Mouse (Mus musculus): ENCODE results near the gene Stard8.
"Not testable (repeated sequence)": the region's sequence is repeated elsewhere in the genome, so short reads cannot be mapped to it uniquely, and the experiment has no call there.

Gene Stard8

GRCm38 (mm10) chrX:99046360-99047055 is 43.5 kb downstream of the Stard8 start:
- peak; percentile 66 for DNase-seq (ENCODE audit: extremely low read depth, low read depth)

DNA sequence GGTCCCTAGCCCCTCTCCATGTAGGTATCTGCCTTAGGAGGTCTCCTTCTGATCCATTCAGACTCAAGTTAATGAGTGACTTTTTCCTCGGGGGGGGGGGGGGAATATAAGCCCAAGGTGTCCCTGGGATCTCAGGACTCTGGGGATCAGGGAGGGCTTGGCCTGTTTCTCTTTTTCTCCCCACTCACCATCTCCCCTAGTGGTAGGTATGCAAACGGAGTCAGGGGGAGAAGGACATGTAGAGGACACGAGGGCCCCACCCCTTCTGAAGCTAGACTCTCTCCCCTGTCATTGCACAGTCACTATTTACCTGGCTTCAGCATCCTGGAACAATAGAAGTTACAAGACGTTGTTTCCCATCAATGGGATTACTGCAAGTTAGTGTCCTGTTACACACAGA is 45.1 kb downstream of the Stard8 start:
- DNase-seq (ENCODE audit: extremely low read depth, low read depth), result no peak

DNA sequence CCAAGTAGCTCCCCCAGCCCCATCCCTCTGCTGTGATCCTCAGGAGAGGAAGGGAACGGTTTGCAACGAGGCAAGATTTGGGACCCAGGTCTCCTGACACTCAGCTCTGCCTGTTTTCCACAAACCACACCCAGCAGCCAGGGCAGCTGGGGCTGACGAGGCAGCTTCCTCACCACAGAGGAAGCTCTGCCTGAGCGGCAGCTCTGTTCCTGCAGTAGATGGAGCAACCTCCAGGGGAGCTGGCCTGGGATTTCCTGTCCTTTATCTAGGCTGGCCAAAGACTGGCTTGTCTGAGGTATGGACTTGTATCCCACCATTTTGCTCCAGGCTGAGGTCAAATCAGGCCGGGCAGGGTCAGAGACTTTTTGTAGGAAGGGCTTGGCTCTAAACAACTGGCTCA is 46.2 kb downstream of the Stard8 start:
- peak; percentile 60 for DNase-seq (ENCODE audit: extremely low read depth, low read depth)

- DNase-seq (ENCODE audit: extremely low read depth, low read depth), result no peak
These were observed 47.9 kb downstream of the Stard8 start for GRCm38 (mm10) chrX:99050736-99051481.

- DNase-seq (ENCODE audit: extremely low read depth, low read depth), result no peak
These were observed 49.2 kb downstream of the Stard8 start for GRCm38 (mm10) chrX:99052255-99052654.

GRCm38 (mm10) chrX:99054512-99054911 is 51.5 kb downstream of the Stard8 start:
- no peak for DNase-seq (ENCODE audit: extremely low read depth, low read depth)

DNA sequence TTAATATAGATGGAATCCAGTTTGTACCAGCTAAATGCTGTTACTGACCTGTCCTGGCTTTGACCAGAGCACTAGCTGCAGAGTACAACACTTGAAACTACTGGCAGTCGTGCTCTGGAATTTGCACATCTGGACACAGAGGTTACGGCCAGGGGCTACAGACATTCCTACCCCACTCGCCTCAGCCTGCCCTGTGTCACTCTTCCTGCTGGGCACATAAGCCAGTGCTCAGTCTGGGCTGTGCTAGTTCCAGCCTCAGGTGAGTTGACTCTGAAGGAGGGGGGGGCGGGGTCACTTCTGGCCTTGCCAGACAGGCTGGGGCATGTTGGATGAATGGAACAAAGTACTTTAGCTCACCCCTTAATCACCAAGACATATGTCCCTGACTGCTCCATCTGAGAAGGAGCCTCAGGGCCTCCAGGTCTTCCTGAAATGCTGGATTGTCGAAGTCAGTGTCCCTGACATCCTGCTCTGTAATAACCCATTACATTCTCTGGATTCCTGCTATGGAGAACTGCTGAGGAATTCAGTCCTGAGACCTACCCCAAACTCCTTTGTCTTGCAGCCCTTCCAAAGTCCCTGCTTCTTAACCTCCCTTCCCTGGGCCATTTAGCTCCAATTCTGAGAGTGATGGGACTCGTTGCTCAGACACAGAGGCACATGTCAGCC is 54.9 kb downstream of the Stard8 start:
- DNase-seq (ENCODE audit: extremely low read depth, low read depth), result no peak

DNA sequence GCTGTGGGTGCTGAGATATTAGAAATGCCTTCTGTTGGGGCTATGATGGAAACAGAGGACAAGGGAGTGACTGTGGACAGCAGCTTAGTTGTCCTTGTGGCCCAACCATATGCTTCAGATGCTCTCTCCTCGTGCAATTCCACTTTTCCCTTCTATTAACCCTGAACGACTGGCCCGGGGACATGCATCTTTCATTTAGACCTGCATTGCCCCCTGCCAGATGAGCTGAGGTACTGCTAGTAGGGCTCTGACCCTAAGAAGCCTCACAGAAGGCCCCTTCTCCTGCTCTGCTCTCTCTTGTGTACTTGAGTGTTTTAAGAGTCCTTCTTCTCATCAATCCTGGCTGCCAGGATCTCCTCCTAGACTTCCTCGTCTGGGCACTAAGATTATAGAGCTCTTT is 56.1 kb downstream of the Stard8 start:
- DNase-seq (ENCODE audit: extremely low read depth, low read depth), result no peak

DNA sequence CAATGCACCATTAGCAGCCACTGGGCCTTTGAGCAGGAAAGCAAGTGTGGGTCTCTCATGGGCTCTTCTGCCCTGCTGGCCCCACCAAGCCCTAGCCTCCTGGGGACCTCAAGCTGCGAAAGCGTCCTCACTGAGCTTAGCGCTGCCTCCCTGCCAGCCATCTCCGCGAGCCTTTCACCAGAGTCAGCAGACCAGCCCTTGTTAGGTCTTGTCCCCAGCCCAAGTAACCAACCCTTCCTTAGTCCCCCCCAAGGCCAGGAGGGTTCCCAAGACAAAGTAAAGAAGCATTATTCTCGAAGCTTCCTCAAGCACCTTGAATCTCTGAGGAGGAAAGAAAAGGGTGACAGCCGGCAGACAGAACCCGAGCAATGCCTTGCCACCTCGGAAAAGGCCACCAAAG is 62.5 kb downstream of the Stard8 start:
- no peak for DNase-seq (ENCODE audit: extremely low read depth, low read depth)

GRCm38 (mm10) chrX:99066550-99066949 is 63.5 kb downstream of the Stard8 start:
- DNase-seq (ENCODE audit: extremely low read depth, low read depth), result no peak

DNA sequence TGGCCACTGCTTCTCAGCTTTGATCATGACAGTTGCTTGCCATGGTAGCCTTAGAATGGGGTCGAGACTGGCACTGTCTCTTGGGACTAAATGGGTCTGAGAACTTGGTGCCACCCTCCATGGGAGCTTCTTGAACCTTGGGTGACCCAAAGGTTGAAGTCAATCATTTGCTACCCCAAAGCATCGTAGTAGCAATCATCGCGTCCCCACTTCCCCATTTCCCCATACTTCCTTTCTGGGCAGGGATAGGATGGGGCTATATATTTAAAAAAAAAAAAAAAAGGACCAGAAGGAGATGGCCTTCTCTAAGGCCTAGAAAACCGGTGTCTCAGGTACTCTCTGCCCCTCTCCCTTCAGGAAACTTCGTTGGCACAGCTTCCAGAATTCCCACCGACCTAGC is 64.2 kb downstream of the Stard8 start:
- DNase-seq (ENCODE audit: extremely low read depth, low read depth), result no peak

GRCm38 (mm10) chrX:99067671-99068151 is 64.7 kb downstream of the Stard8 start:
- no peak for DNase-seq (ENCODE audit: extremely low read depth, low read depth)

GRCm38 (mm10) chrX:99071188-99071587 is 68.1 kb downstream of the Stard8 start:
- no peak for DNase-seq (ENCODE audit: extremely low read depth, low read depth)

DNA sequence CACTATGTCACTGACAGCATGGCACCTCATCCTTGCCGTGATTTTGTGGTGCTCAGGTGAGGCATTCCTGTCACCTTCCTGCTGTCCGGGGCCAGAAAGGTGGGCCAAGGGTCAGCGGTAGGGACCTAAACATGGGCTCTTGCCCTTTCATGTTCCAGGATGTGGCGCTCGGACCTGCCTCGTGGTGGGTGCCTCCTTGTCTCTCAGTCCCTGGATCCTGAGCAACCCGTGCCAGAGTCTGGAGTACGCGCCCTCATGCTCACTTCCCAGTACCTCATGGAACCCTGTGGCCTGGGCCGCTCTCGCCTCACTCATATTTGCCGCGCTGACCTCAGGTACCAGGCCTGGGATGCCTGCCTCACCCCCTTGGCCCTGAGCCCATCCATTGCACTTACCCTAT is 69.5 kb downstream of the Stard8 start:
- DNase-seq (ENCODE audit: extremely low read depth, low read depth), result no peak

- DNase-seq (ENCODE audit: extremely low read depth, low read depth), result no peak
These were observed 72.1 kb downstream of the Stard8 start for GRCm38 (mm10) chrX:99075111-99075510.

DNA sequence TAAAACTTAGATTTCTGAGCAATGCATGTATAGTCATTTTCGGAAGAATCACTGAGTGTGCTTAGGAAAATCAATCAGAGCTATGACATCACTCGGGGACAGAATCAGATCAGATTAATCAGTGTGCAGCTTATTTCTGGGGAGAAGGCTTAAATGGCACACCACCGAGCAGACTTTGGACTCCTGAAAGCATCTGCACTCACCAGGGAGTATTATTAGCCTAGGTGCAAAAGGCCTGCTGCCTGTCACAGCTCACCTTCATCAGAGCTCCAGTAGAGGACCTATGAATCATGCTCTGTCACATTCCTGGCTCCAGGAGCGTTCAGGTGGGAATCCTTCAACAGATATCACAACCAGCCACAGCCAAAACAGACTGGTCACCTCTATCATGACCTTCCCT is 73.4 kb downstream of the Stard8 start:
- DNase-seq (ENCODE audit: extremely low read depth, low read depth), result no peak

- not testable (repeated sequence) for DNase-seq (ENCODE audit: extremely low read depth, low read depth)
These were observed 75.4 kb downstream of the Stard8 start for GRCm38 (mm10) chrX:99078374-99078892.

DNA sequence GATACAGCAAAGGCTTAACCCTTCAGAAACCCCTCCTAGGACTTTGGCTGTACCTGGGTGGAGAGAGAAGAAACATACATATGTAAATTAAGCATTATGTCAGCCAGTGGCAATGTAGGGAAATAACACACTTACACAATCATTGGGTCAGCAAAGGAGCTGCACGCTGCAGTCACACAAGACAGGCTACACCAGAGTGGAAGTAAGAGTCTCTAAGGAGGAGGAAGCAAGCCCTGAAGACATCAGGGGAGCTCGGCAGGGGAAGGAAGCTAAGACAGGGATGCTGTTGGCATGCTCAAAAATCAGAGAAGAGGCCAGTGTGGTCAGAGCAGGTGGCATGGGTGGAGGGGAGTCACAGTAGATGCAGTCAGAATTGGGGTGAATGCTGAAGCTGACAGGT is 89.7 kb downstream of the Stard8 start:
- DNase-seq (ENCODE audit: extremely low read depth, low read depth), result no peak

- DNase-seq (ENCODE audit: extremely low read depth, low read depth), result not testable (repeated sequence)
These were observed 108.2 kb downstream of the Stard8 start for GRCm38 (mm10) chrX:99111088-99111724.

- DNase-seq (ENCODE audit: extremely low read depth, low read depth), result no peak
These were observed 116.5 kb downstream of the Stard8 start for GRCm38 (mm10) chrX:99119510-99119909.

Data from MEL-GATA-1-ER (cell line).